18 mouse cellular contexts compared by ENCODE assay signal in the genomic region with DNA sequence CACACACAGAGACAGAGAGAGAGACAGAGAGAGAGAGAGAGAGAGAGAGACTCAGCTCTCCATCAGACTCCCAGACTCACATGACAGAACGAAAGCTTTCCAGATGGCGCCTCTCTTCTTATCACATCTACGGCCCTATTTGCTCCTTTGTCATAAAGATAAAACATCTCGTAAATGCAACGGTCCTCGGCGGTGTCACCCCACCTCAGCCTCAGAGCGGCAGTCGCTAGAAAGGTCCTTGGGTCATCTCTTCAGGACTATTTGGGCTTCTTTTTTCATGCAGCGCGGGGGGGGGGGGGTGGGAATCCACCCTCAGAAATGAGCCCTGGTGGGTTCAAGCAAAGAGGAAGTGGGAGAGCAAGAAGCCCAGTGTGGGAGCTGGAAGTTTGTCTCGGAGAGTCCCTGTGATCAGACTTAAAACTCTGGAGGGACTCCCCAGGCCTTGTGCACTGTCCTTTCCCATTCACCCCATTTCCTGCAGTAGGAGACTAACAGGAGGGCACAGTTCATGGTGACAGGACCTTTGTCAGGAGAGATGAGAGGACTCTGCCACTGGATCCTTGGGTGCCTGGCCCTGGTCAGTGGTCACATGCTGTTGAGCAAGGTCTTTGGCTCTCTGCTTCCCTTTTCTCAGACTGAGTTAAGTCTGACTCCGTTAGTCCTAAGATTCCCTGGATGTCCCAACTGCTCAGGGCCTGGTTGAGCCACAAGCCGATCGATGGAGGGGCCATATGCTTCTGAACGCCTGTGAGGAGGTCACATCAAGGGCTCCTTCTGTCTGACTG. TPM values are rescaled to one million over a fixed set of nuclear protein-coding genes. Genes with fewer than 3 reads are reported as not detected.
DNase-seq lines count a peak whose midpoint lies in the region; ATAC-seq and TF ChIP-seq lines count a peak whose summit lies in the region.
"Had no signal": no experiment of that assay in that cellular context is flagged by ENCODE, and none has a peak within 500 bp of the region (broad histone marks: within the 10 kb centered on the region; RNA-seq: fewer than 3 reads in every experiment).

No protein-coding gene starts in this region.

- H3K36me3 ChIP-seq in MEL (ENCODE audit: control insufficient read depth in 1 of 2, insufficient read depth in 2 of 2, low read length in 2 of 2), result peaks cover 0 to 15% of the 10 kb centered on the region in 2 experiments; a peak in 2 of 4 replicates
- H3K36me3 ChIP-seq in lung, postnatal 0 days (ENCODE audit: insufficient read depth, low read length), result no peaks in the 10 kb centered on the region
- H3K36me3 ChIP-seq: heart, embryonic 13.5 days; hindbrain, embryonic 13.5 days; limb, embryonic 10.5 days had no signal

- peak in 1 of 2 experiments; percentile 46; a peak in 2 of 4 replicates for TF ChIP-seq POLR2A in MEL (IDR thresholded peaks at IDR 0.05; ENCODE audit: control insufficient read depth in 1 of 2, insufficient read depth in 1 of 2, low read depth in 1 of 2, low read length in 2 of 2, poor library complexity in 1 of 2)

- peaks cover 6% of the 10 kb centered on the region; the same call in 1 of the 2 replicates for H3K79me2 ChIP-seq in MEL (ENCODE audit: control insufficient read depth, insufficient read depth, low read length, poor library complexity)

- TF ChIP-seq CTCF in MEL (IDR thresholded peaks at IDR 0.05 in 2 of 3, conservative IDR thresholded peaks at IDR 0.05 in 1 of 3; ENCODE audit: control insufficient read depth in 1 of 3, insufficient read depth in 1 of 3, low read depth in 2 of 3, low read length in 3 of 3, poor library complexity in 1 of 3, severe bottlenecking in 1 of 3), result no peak
- no peak for TF ChIP-seq CTCF in lung, postnatal 0 days (IDR thresholded peaks at IDR 0.05)

- H3K4me3 ChIP-seq in MEL (ENCODE audit: control insufficient read depth in 1 of 2, insufficient read depth in 1 of 2, low read depth in 2 of 2, low read length in 2 of 2), result peak overlapping the region; percentile 39 to 49
- H3K4me3 ChIP-seq in lung, postnatal 0 days (ENCODE audit: low read depth, low read length), result no peak overlapping the region
- H3K4me3 ChIP-seq: heart, embryonic 13.5 days; hindbrain, embryonic 13.5 days; limb, embryonic 10.5 days; megakaryocyte, embryonic 14.5 days had no signal

- H3K9ac ChIP-seq in MEL (ENCODE audit: control insufficient read depth, low read depth, low read length, poor library complexity, severe bottlenecking), result peak overlapping the region; percentile 68
- H3K9ac ChIP-seq in lung, postnatal 0 days (replicated peaks; ENCODE audit: low read depth), result no peak overlapping the region
- H3K9ac ChIP-seq: heart, embryonic 13.5 days; hindbrain, embryonic 13.5 days had no signal

- peaks cover 21 to 24% of the 10 kb centered on the region in 2 experiments for H3K4me1 ChIP-seq in MEL (ENCODE audit: control insufficient read depth in 1 of 2, insufficient read depth in 2 of 2, low read length in 2 of 2)
- no peaks in the 10 kb centered on the region; the same call in 1 of the 2 replicates for H3K4me1 ChIP-seq in lung, postnatal 0 days (ENCODE audit: insufficient read depth, low read depth, low read length)

- DNase-seq in adrenal gland, postnatal 14 days, result peak; percentile 42
- no peak for DNase-seq in adrenal gland, adult 8-10 months
- peak; percentile 72 for DNase-seq in MEL (ENCODE audit: low read depth, low spot score)
- DNase-seq in kidney, adult 8-10 months, result peak; percentile 49 to 62
- peak; percentile 35 for DNase-seq in lung, postnatal 0 days (ENCODE audit: low spot score)
- no peak for DNase-seq in thymus, postnatal 36 days
- DNase-seq in left cerebral cortex, postnatal 4 days, result no peak
- DNase-seq in testis, postnatal 10 days (ENCODE audit: low spot score), result no peak
- DNase-seq: cerebellum, adult 18-20 months; embryo, embryonic 11 days; gastrocnemius, postnatal 14 days; right cerebral cortex, postnatal 4 days had no signal

- peak overlapping the region; percentile 74 for H3K27ac ChIP-seq in MEL (ENCODE audit: control insufficient read depth, low read depth, low read length)
- peak overlapping the region; percentile 59 for H3K27ac ChIP-seq in lung, postnatal 0 days (ENCODE audit: low read length)
- H3K27ac ChIP-seq: heart, embryonic 13.5 days; hindbrain, embryonic 13.5 days; limb, embryonic 10.5 days had no signal

- peak; percentile 75 to 92 for TF ChIP-seq EP300 in MEL (IDR thresholded peaks at IDR 0.05; ENCODE audit: low read depth in 1 of 2, low read length in 2 of 2)
- TF ChIP-seq EP300 in lung, postnatal 0 days (IDR thresholded peaks at IDR 0.05), result no peak

- H3K27me3 ChIP-seq in MEL (ENCODE audit: control insufficient read depth in 1 of 2, insufficient read depth in 2 of 2, low read length in 2 of 2), result no peaks in the 10 kb centered on the region
- no peaks in the 10 kb centered on the region for H3K27me3 ChIP-seq in lung, postnatal 0 days (replicated peaks; ENCODE audit: insufficient read depth, low read length)
- H3K27me3 ChIP-seq: heart, embryonic 13.5 days had no signal

- no peaks in the 10 kb centered on the region for H3K9me3 ChIP-seq in MEL (replicated peaks; ENCODE audit: insufficient read depth, low read length)
- H3K9me3 ChIP-seq in lung, postnatal 0 days (ENCODE audit: low read length), result no peaks in the 10 kb centered on the region
- H3K9me3 ChIP-seq: heart, embryonic 13.5 days; hindbrain, embryonic 13.5 days; limb, embryonic 10.5 days; megakaryocyte, embryonic 14.5 days had no signal

- 43% methylated on average over 16 of the region's 16 CpGs for WGBS in lung, postnatal 0 days

- H3K4me2 ChIP-seq in lung, postnatal 0 days (replicated peaks; ENCODE audit: low read depth, low read length), result peak overlapping the region; percentile 28; the same call in 1 of the 2 replicates
- H3K4me2 ChIP-seq: heart, embryonic 13.5 days; hindbrain, embryonic 13.5 days had no signal

- intact Hi-C loops in left cerebral cortex, postnatal 4 days (cut with DNase I), result no loop called here

- ATAC-seq in lung, postnatal 0 days, result no peak
- ATAC-seq: forebrain, embryonic 16.5 days had no signal

- TF ChIP-seq RAD21 in MEL (IDR thresholded peaks at IDR 0.05; ENCODE audit: low read depth, low read length), result no peak

TF ChIP-seq in MEL, 35 proteins besides CTCF, POLR2A, EP300 and RAD21 (continues in another document):
- no peak for TF ChIP-seq UBTF (IDR thresholded peaks at IDR 0.05; ENCODE audit: borderline replicate concordance, insufficient read depth, low read depth, low read length)
- TF ChIP-seq MYB (IDR thresholded peaks at IDR 0.05; ENCODE audit: low read depth, low read length), result peak; percentile 87
- TF ChIP-seq E2F4 (IDR thresholded peaks at IDR 0.05; ENCODE audit: borderline replicate concordance, low read depth, low read length), result no peak
- TF ChIP-seq ZC3H11A (IDR thresholded peaks at IDR 0.05; ENCODE audit: low read depth, low read length), result no peak
- no peak for TF ChIP-seq ZKSCAN1 (IDR thresholded peaks at IDR 0.05; ENCODE audit: low read depth, low read length)
- TF ChIP-seq ZNF384 (IDR thresholded peaks at IDR 0.05; ENCODE audit: low read depth, low read length), result no peak
- TF ChIP-seq MAFK (IDR thresholded peaks at IDR 0.05; ENCODE audit: borderline replicate concordance, low read depth, low read length), result no peak
- TF ChIP-seq MEF2A (IDR thresholded peaks at IDR 0.05; ENCODE audit: extremely low read depth, insufficient replicate concordance, low read depth, low read length, poor library complexity, severe bottlenecking), result no peak
- TF ChIP-seq RCOR1 (IDR thresholded peaks at IDR 0.05; ENCODE audit: low read depth, low read length), result peak; percentile 70; the same call in 1 of the 2 replicates
- TF ChIP-seq CHD1 (IDR thresholded peaks at IDR 0.05; ENCODE audit: low read depth, low read length), result no peak
- peak; percentile 81 for TF ChIP-seq POLR2AphosphoS2 (IDR thresholded peaks at IDR 0.05; ENCODE audit: low read length)
- peak; percentile 90 for TF ChIP-seq SIN3A (IDR thresholded peaks at IDR 0.05; ENCODE audit: low read length)
- no peak for TF ChIP-seq GABPA (IDR thresholded peaks at IDR 0.05; ENCODE audit: low read depth, low read length)
- TF ChIP-seq KAT2A (conservative IDR thresholded peaks at IDR 0.05; ENCODE audit: low read depth, low read length), result 0 out of 2 replicates have a peak, but pooled peaks have one; percentile 16
- no peak for TF ChIP-seq POLR2AphosphoS5 (IDR thresholded peaks at IDR 0.05; ENCODE audit: borderline replicate concordance, low read depth, low read length)
- no peak for TF ChIP-seq CHD2 (IDR thresholded peaks at IDR 0.05; ENCODE audit: low read length)
- TF ChIP-seq HCFC1 (IDR thresholded peaks at IDR 0.05; ENCODE audit: low read depth, low read length), result peak; percentile 62; the same call in 1 of the 2 replicates
- TF ChIP-seq MYC (IDR thresholded peaks at IDR 0.05; ENCODE audit: low read depth, low read length), result peak; percentile 27; the same call in 1 of the 2 replicates
- TF ChIP-seq SMC3 (IDR thresholded peaks at IDR 0.05; ENCODE audit: low read depth, low read length), result no peak

RNA-seq across cellular contexts. Expression of gene Rnf186, which starts 2.1 kb away (rescaled TPM):
- not detected in 2 replicates for total RNA-seq in adrenal gland, postnatal 14 days (2021)
- total RNA-seq in adrenal gland, adult 8-10 months (2022), result not detected
- 0.19 TPM in 1 of 2 replicates, not detected in the other for total RNA-seq in MEL (2012; rRNA removed)
- polyA plus RNA-seq in MEL (2012; ENCODE audit: insufficient read depth in 1 of 2, insufficient read length in 2 of 2, low read depth in 1 of 2, low replicate concordance in 2 of 2, missing spikeins in 1 of 2), result under 1 TPM in 1 of 2 experiments, not detected in 1; 0.61 TPM
- 17.9 and 21.6 TPM in 2 replicates for polyA plus RNA-seq in lung, postnatal 0 days (2015; fragmentation: Nextera tagmentation; extraction: Ambion mirVana)
- total RNA-seq in left cerebral cortex, postnatal 4 days (2021), result not detected
- total RNA-seq: gastrocnemius, postnatal 14 days; layer of hippocampus, adult 8-10 months had no signal
- polyA plus RNA-seq: forebrain, embryonic 16.5 days; heart, embryonic 13.5 days; hindbrain, embryonic 13.5 days; limb, embryonic 10.5 days had no signal

RNA-seq across cellular contexts. Expression of gene Tmco4, which starts 3.7 kb away (rescaled TPM):
- 14.0 and 15.8 TPM in 2 replicates for total RNA-seq in adrenal gland, postnatal 14 days (2021)
- total RNA-seq in adrenal gland, adult 8-10 months (2022), result 10 to 100 TPM; 19.1 to 23.0 (median 21.1) TPM
- total RNA-seq in MEL (2012; rRNA removed), result 22.0 and 24.7 TPM in 2 replicates
- 10 to 100 TPM in 1 of 2 experiments, not detected in 1; 16.5 TPM for polyA plus RNA-seq in MEL (2012; ENCODE audit: insufficient read depth in 1 of 2, insufficient read length in 2 of 2, low read depth in 1 of 2, low replicate concordance in 2 of 2, missing spikeins in 1 of 2)
- polyA plus RNA-seq in lung, postnatal 0 days (2015; fragmentation: Nextera tagmentation; extraction: Ambion mirVana), result 8.3 and 8.5 TPM in 2 replicates
- total RNA-seq in left cerebral cortex, postnatal 4 days (2021), result 1 to 10 TPM in 1 of 2 experiments, under 1 TPM in 1; 0.74 to 1.4 TPM

RNA-seq across cellular contexts. Expression of gene Otud3, which starts 55.2 kb away (rescaled TPM):
- total RNA-seq in adrenal gland, postnatal 14 days (2021), result 11.0 and 12.1 TPM in 2 replicates
- total RNA-seq in adrenal gland, adult 8-10 months (2022), result 10 to 100 TPM; 10.6 to 11.7 (median 11.3) TPM
- total RNA-seq in MEL (2012; rRNA removed), result 11.3 and 11.7 TPM in 2 replicates
- polyA plus RNA-seq in MEL (2012; ENCODE audit: insufficient read depth in 1 of 2, insufficient read length in 2 of 2, low read depth in 1 of 2, low replicate concordance in 2 of 2, missing spikeins in 1 of 2), result 10 to 100 TPM in 1 of 2 experiments, not detected in 1; 15.0 TPM
- 3.7 and 4.0 TPM in 2 replicates for polyA plus RNA-seq in lung, postnatal 0 days (2015; fragmentation: Nextera tagmentation; extraction: Ambion mirVana)
- 10 to 100 TPM; 12.5 to 12.8 TPM for total RNA-seq in left cerebral cortex, postnatal 4 days (2021)

Comparison
In these comparisons a context has a peak if more than half of its experiments do, and no peak if none do; other contexts are left out.
1. DNase-seq: peak in adrenal gland, postnatal 14 days (single experiment), MEL (single experiment), kidney, adult 8-10 months (2 of 2) and lung, postnatal 0 days (single experiment); none in adrenal gland, adult 8-10 months (single experiment), thymus, postnatal 36 days (0 of 2), left cerebral cortex, postnatal 4 days (single experiment) and testis, postnatal 10 days (single experiment).